Mouse (Mus musculus): Measurements from ENCODE around the gene Mindy4b-ps. TPM values are rescaled to one million over a fixed set of nuclear protein-coding genes. Genes with fewer than 3 reads are reported as not detected.

The Mindy4b-ps gene
- polyA plus RNA-seq, 1 experiment from 2014 or later: not detected

DNA sequence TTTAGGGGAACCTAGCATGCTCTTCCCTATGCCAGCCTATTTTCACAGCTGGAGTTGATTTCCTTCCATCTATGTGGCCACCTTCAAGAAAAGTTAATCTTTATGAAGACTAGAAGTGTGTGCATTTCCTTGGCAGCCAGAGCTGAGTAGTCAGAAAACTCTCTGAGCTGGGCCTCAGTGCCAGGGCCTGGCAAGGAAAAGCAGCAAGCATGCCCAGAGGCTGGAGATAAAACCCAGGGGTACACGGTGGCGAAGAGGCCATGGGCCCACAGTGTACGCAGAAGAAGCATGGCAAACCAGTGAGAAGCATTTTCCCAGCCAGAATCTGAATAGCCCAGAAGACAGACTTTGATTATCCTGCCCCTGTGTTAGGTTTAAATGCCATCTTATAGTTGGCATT is 7.9 kb downstream of the Mindy4b-ps start:
- Histone ChIP-seq H3K27me3 (0 out of 2 replicates have a peak, but pooled peaks cover 7% of the 10 kb centered on the region), H3K9me3 (no peaks in the 10 kb centered on the region), H3K4me3 (no peak overlapping the region), H3K4me1 (replicated peaks) (peaks cover 13% of the 10 kb centered on the region; the same call in 1 of the 2 replicates), H3K36me3 (no peaks in the 10 kb centered on the region), H3K27ac (no peak overlapping the region), H3K9ac (no peak overlapping the region), H3K4me2 (no peak overlapping the region)
- 92% methylated on average over 3 of the region's 3 CpGs for WGBS
- ATAC-seq (ENCODE audit: low FRiP score): no peak

DNA sequence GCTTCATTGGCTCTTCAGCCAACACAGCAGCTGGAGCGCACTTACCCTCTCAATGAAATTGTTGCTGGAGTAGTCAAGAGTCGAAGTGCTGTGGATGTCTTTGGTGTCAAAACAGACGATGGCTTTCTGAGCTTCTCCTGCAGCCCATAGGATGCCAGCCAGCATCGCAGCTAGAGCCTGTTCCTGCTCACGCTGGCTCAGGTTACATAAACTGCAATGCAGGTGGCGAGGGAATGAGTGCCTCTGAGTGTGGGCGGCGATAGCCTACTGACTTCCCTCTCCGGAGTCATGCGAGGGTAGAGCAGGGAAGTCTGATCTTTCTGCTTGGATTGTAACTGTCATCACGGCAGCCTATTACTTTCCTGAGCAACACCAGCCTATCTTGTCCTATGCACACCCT is 11.8 kb downstream of the Mindy4b-ps start:
- Histone ChIP-seq H3K4me2 (no peak overlapping the region), H3K36me3 (no peaks in the 10 kb centered on the region)
- 71% methylated on average over 11 of the region's 11 CpGs for WGBS

DNA sequence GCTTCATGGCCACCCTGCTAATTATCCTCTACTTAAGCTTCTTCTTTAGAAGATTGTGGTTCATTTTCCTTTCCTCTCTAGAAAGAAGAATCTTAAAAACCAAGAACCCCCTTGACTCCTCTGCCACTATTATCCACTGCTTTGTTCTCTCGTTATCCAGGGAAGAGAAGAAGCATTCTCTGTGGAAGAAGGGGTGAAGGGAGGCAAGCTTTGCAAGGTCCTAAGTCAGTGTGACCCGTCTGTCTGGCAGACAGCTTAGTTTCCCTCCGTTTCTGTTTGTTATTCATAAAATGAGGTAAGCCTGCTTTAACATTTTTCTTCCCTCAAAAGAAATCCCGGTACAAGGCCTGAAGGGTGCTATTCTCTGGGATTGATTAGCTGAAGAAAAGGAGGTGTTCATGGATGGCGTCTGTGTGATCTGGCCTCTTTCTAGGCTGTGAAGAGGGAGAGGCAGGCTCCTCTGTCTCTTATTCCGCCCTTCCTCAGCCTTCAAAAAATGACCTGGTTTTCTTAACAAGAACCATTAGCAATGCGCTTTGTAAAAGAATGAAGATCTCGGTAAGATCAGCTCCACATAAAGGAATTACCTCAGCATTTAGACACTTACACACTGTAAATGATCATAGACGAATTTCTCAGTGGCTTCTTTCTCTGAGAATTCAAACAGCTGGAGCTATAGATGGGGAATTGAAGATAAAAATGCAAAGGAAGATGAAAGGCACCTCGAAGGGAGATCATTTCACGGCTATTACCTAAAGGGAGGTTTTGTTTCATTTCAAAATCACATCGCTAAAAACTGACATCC is 12.8 kb downstream of the Mindy4b-ps start:
- H3K27ac ChIP-seq: no peak overlapping the region
- 0 out of 2 replicates have a peak, but pooled peaks cover 4% of the 10 kb centered on the region for H3K4me1 ChIP-seq (replicated peaks)
- WGBS: 30% methylated on average over 12 of the region's 12 CpGs
- H3K36me3 ChIP-seq: no peaks in the 10 kb centered on the region
- no peak overlapping the region for H3K9ac ChIP-seq
- no peak overlapping the region for H3K4me3 ChIP-seq
- H3K4me2 ChIP-seq: no peak overlapping the region
- H3K27me3 ChIP-seq: 0 out of 2 replicates have a peak, but pooled peaks cover 3% of the 10 kb centered on the region
- no peaks in the 10 kb centered on the region for H3K9me3 ChIP-seq
- ATAC-seq (ENCODE audit: low FRiP score): no peak

More for the DNA sequence above, 11.8 kb downstream of the Mindy4b-ps start:
- no peaks in the 10 kb centered on the region for H3K9me3 ChIP-seq
- no peak overlapping the region for H3K27ac ChIP-seq
- H3K4me1 ChIP-seq (replicated peaks): 0 out of 2 replicates have a peak, but pooled peaks cover 4% of the 10 kb centered on the region
- H3K9ac ChIP-seq: no peak overlapping the region
- ATAC-seq (ENCODE audit: low FRiP score): no peak
- H3K4me3 ChIP-seq: no peak overlapping the region
- H3K27me3 ChIP-seq: 0 out of 2 replicates have a peak, but pooled peaks cover 3% of the 10 kb centered on the region

DNA sequence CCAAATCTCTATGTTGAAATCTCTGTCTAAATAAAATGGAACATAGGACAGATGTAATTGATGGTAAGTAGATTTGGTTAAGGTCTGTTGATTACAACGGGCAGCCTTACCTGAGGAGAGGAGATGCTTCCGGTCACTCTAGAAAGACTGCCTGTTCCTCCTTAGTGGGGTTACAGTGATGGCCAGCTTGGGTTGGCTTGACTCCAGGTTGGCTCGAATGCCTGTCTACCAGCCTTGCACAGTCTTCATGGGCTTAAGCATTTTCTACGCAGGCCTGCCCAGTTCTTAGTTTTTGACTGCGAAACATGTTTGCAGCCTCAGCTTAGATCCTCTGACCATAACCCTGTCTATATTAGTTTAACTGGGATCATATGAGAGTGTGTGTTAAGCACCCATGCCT is 13.5 kb downstream of the Mindy4b-ps start:
- Histone ChIP-seq H3K27me3 (no peaks in the 10 kb centered on the region), H3K4me1 (replicated peaks) (0 out of 2 replicates have a peak, but pooled peaks cover 4% of the 10 kb centered on the region), H3K4me3 (no peak overlapping the region), H3K9ac (no peak overlapping the region), H3K4me2 (no peak overlapping the region), H3K27ac (no peak overlapping the region), H3K36me3 (no peaks in the 10 kb centered on the region), H3K9me3 (no peaks in the 10 kb centered on the region)
- ATAC-seq (ENCODE audit: low FRiP score): no peak
- whole genome bisulfite sequencing: 93% methylated on average over 5 of the region's 5 CpGs

DNA sequence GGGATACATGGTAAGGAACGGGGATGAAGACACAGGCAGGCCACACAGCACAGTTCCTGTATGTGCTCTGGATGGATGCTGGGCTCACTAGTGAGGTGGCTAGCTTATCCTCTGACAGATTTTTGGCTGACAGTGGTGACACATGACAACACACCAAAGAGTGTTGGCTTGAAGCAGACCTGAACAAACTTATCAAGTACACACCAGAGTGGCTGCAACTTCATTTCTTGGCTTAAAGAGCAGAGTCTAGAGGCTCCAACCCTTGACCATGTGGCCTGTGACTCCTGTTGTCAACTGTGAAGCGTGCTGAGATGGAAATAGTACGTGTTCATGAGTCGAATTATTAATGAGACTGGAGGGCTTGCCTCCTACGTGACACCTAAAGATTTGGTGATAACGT is 17.4 kb downstream of the Mindy4b-ps start:
- no peak for ATAC-seq (ENCODE audit: low FRiP score)
- Histone ChIP-seq H3K4me2 (no peak overlapping the region), H3K36me3 (no peaks in the 10 kb centered on the region), H3K27me3 (no peaks in the 10 kb centered on the region), H3K9me3 (no peaks in the 10 kb centered on the region), H3K4me1 (replicated peaks) (0 out of 2 replicates have a peak, but pooled peaks cover 4% of the 10 kb centered on the region), H3K9ac (no peak overlapping the region), H3K27ac (no peak overlapping the region), H3K4me3 (no peak overlapping the region)
- 86% methylated on average over 6 of the region's 6 CpGs for WGBS

DNA sequence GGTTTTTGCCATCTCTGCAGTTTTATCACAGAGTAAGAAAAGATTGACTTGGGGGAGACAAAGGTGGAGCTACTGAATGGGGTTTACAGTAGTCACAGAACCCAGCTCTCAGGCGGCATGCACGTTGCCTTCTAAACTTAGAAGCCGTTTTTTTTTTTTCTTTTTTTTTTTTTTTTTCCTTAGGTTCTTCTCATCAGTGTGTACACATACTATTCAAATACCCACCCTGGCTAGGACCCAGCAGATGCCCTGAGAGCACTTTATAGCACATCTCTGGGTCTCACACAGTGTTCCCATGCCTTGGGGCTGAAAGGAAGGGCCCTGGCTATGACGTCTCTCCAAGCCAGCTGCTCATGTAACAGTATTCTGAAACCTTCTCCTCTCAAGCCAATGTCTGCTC is 23.4 kb downstream of the Mindy4b-ps start:
- Histone ChIP-seq H3K27ac (no peak overlapping the region), H3K36me3 (no peaks in the 10 kb centered on the region), H3K4me3 (no peak overlapping the region), H3K9me3 (no peaks in the 10 kb centered on the region), H3K4me2 (no peak overlapping the region), H3K4me1 (replicated peaks) (no peaks in the 10 kb centered on the region), H3K9ac (no peak overlapping the region), H3K27me3 (no peaks in the 10 kb centered on the region)
- WGBS: 77% methylated on average over 4 of the region's 4 CpGs
- no peak for ATAC-seq (ENCODE audit: low FRiP score)

DNA sequence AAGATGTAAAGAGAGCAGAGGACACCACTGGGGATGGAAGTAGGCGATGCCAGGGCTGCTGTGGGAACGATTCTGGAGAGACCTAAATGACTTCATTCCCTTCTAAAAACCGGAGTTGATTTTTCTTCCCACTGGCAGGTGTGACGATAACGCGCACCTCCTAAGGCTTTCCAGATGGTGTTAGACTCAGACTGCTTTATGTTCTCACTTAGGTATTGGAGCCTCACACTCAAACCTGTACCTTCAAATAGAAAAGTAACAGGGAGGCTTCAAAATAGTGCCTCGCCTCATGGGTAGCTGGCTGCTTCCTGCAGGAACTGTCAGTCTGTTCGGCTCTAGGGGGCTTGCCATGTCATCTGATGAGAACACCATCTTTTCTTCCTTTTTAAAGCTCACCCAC is 23.9 kb downstream of the Mindy4b-ps start:
- H3K9me3 ChIP-seq: no peaks in the 10 kb centered on the region
- H3K4me1 ChIP-seq (replicated peaks): no peaks in the 10 kb centered on the region
- 81% methylated on average over 8 of the region's 8 CpGs for WGBS
- H3K9ac ChIP-seq: no peak overlapping the region
- H3K4me2 ChIP-seq: no peak overlapping the region
- ATAC-seq (ENCODE audit: low FRiP score): no peak
- H3K27ac ChIP-seq: no peak overlapping the region
- H3K27me3 ChIP-seq: no peaks in the 10 kb centered on the region
- no peak overlapping the region for H3K4me3 ChIP-seq
- no peaks in the 10 kb centered on the region for H3K36me3 ChIP-seq

DNA sequence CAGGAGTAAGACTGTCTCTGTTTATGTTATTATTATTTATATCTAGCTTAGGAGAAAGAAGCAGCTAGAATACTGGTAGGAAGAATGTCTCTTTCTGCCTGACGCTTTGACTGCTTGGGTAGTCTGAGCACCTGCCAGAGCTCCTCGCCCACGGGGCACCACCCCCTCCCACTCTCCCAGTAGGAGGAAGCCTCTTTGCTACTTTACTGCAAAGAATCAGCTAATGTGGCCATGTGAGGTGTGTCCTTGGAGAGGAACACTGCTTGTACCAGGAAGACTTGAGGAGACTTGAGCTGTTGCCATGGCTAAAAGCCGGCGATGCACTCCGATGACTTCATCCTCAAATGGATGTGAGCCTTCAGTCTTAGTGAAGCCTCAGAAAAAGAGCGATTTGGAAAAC is 32.6 kb downstream of the Mindy4b-ps start:
- Histone ChIP-seq H3K27ac (no peak overlapping the region), H3K27me3 (no peaks in the 10 kb centered on the region), H3K9ac (no peak overlapping the region), H3K4me1 (replicated peaks) (no peaks in the 10 kb centered on the region), H3K36me3 (no peaks in the 10 kb centered on the region), H3K4me2 (no peak overlapping the region), H3K4me3 (no peak overlapping the region), H3K9me3 (no peaks in the 10 kb centered on the region)
- 76% methylated on average over 7 of the region's 7 CpGs for WGBS
- ATAC-seq (ENCODE audit: low FRiP score): no peak

DNA sequence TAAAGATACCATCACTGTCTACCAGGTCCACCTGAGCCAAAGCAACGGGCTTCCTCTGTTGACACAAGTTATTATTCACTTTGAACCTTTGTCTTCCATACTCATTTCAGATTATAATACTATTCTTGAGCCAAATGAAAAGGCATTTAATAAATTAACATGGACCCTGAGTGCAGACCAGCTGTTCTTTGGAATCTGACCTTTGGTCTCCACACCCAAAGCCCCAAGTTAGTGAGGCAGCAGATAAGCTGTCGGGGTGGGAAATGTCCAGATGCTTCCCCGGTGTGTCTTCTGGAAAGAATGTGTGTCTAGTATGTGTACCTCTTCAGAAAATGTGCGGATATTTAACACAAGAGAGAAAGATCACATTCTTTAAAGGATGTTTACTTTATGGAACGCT is 33.1 kb downstream of the Mindy4b-ps start:
- 71% methylated on average over 5 of the region's 5 CpGs for WGBS
- no peak overlapping the region for H3K4me3 ChIP-seq
- no peaks in the 10 kb centered on the region for H3K27me3 ChIP-seq
- H3K36me3 ChIP-seq: no peaks in the 10 kb centered on the region
- no peak overlapping the region for H3K27ac ChIP-seq
- no peak overlapping the region for H3K9ac ChIP-seq
- H3K4me1 ChIP-seq (replicated peaks): no peaks in the 10 kb centered on the region
- no peak overlapping the region for H3K4me2 ChIP-seq
- H3K9me3 ChIP-seq: no peaks in the 10 kb centered on the region
- ATAC-seq (ENCODE audit: low FRiP score): no peak

DNA sequence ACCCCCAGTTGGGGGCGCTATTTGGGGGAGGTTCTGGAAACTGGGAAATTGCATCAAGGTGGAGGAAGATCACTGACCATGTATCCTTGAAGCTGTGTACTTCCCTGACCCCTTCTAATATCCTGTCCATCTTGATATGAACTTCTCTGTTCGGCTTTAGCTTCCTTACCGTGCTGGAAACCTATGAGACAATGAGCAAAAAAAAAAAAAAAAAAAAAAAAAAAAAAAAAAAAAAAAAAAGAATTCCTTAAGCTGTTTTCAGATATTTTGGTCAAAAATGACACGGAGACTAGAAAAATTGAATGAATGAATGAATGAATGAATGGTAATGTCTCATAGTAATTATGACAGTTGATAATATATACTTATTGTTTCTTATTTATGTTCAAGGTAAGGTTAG is 35.6 kb downstream of the Mindy4b-ps start:
- Histone ChIP-seq H3K4me3 (no peak overlapping the region), H3K4me2 (no peak overlapping the region), H3K36me3 (no peaks in the 10 kb centered on the region), H3K4me1 (replicated peaks) (no peaks in the 10 kb centered on the region), H3K27ac (no peak overlapping the region), H3K9me3 (no peaks in the 10 kb centered on the region), H3K27me3 (no peaks in the 10 kb centered on the region), H3K9ac (no peak overlapping the region)
- ATAC-seq (ENCODE audit: low FRiP score): no peak
- whole genome bisulfite sequencing: 74% methylated on average over 4 of the region's 4 CpGs

DNA sequence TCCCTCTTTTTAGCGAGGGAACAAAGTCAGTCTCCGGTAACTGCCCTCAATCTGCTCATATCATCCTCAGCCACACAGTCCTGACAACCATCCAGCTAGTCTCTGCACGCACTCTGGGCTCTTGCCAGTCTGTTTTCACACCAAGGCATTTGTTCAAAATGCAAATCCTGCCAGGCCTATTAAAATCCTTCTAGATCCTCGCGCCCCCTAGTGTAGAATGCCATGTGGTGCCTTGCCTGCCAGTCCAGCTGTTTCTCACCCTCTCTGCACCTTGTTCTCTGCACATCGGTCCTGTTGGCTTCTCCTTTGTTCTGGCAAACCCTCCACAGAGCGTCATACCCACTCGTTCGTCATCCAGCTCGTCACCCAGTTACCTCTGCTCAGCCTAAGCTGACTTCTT is 36.2 kb downstream of the Mindy4b-ps start:
- Histone ChIP-seq H3K4me2 (no peak overlapping the region), H3K9me3 (no peaks in the 10 kb centered on the region), H3K36me3 (no peaks in the 10 kb centered on the region), H3K4me3 (no peak overlapping the region), H3K4me1 (replicated peaks) (no peaks in the 10 kb centered on the region), H3K27me3 (no peaks in the 10 kb centered on the region), H3K27ac (no peak overlapping the region), H3K9ac (no peak overlapping the region)
- ATAC-seq (ENCODE audit: low FRiP score): 0 out of 2 replicates have a peak, but pooled peaks have one; percentile 40
- WGBS: 22% methylated on average over 10 of the region's 10 CpGs

DNA sequence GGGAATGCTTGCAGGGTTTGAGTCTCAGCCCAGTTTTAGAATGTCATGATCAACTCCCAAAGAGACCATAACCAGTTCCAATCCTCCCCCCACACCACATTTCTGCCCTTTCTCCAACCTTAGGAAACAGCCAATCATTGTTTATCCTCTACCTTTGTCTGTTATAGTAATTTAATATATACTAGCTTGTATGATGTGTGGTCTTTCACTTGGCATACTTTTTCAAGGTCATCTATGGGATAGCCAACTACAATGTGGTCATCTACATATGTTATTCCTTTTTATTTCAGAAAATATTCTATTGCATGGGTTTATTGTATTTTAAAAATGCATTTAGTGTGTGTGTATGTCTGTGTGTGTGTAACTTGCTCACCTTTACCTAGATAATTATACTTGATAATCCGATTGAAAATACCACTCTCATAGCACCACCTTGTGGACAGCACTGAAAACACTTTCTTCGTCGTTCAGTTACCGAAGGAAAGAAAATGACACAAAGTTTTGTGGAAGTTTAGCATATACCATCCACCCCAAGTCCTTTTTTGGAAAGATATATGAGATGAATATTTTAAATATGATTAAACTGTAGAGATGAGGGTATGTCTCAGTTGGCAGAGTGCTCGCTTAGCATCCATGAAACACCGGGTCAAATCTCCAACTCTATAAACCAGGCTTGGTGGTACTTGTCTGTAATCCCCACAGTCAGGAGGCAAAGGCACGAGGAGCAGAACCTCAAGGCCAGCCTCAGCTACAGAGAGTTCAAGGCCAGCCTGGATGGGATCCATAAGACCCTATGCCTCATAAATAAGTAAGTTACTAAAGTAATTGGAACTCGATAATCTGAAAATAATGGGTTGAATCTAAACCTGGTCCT is 37.7 kb downstream of the Mindy4b-ps start:
- Histone ChIP-seq H3K9ac (no peak overlapping the region), H3K36me3 (no peaks in the 10 kb centered on the region), H3K4me3 (no peak overlapping the region), H3K4me1 (replicated peaks) (no peaks in the 10 kb centered on the region), H3K27ac (no peak overlapping the region), H3K4me2 (no peak overlapping the region), H3K27me3 (no peaks in the 10 kb centered on the region), H3K9me3 (no peaks in the 10 kb centered on the region)
- 37% methylated on average over 8 of the region's 8 CpGs for WGBS
- peak; percentile 54; the same call in 1 of the 2 replicates for ATAC-seq (ENCODE audit: low FRiP score)
